Mouse (Mus musculus): ENCODE measurements around the gene Ifna9. TPM values are rescaled to one million over a fixed set of nuclear protein-coding genes. Genes with fewer than 3 reads are reported as not detected.
"Not testable (repeated sequence)": the region's sequence is repeated elsewhere in the genome, so short reads cannot be mapped to it uniquely, and the experiment has no call there.

The Ifna9 gene
- total RNA-seq (2022): not detected

- no peak for DNase-seq (ENCODE audit: low spot score in 2 of 2)
Observed at GRCm38 (mm10) chr4:88592285-88592684, at the start of gene Ifna9. TSS of gene Ifna9 (minus strand) at chr4:88592385.

- DNase-seq (ENCODE audit: low spot score in 2 of 2): peak; percentile 47 to 79
Observed at GRCm38 (mm10) chr4:88641077-88641831, 49.1 kb upstream of the Ifna9 start.

- DNase-seq (ENCODE audit: low spot score in 2 of 2): no peak
Observed at GRCm38 (mm10) chr4:88640704-88641076, 48.5 kb upstream of the Ifna9 start.

- DNase-seq (ENCODE audit: low spot score in 2 of 2): no peak
Observed at GRCm38 (mm10) chr4:88634311-88634710, 42.1 kb upstream of the Ifna9 start, which contains the start of gene C87499. TSS of gene C87499 (minus strand) at chr4:88634411.

- no peak for DNase-seq (ENCODE audit: low spot score in 2 of 2)
Observed at GRCm38 (mm10) chr4:88603276-88603675, 11.1 kb upstream of the Ifna9 start, which contains the start of gene Ifna12. TSS of gene Ifna12 (minus strand) at chr4:88603376.

- no peak for DNase-seq (ENCODE audit: low spot score in 2 of 2)
Observed at GRCm38 (mm10) chr4:88571698-88572097, 20.5 kb downstream of the Ifna9 start, which contains the start of gene Ifna14. TSS of gene Ifna14 (minus strand) at chr4:88571798.

GRCm38 (mm10) chr4:88561791-88562190 is 30.4 kb downstream of the Ifna9 start:
- no peak for DNase-seq (ENCODE audit: low spot score in 2 of 2)

- DNase-seq (ENCODE audit: low spot score in 2 of 2): not testable (repeated sequence)
Observed at GRCm38 (mm10) chr4:88558145-88558544, 34.0 kb downstream of the Ifna9 start, which contains the start of gene Ifna15. TSS of gene Ifna15 (minus strand) at chr4:88558245.

GRCm38 (mm10) chr4:88550161-88550945 is 41.8 kb downstream of the Ifna9 start:
- peak; percentile 13 to 40 for DNase-seq (ENCODE audit: low spot score in 2 of 2)

- DNase-seq (ENCODE audit: low spot score in 2 of 2): no peak
Observed at GRCm38 (mm10) chr4:88547986-88548385, 44.2 kb downstream of the Ifna9 start.

GRCm38 (mm10) chr4:88543649-88544234 is 48.4 kb downstream of the Ifna9 start:
- no peak for DNase-seq (ENCODE audit: low spot score in 2 of 2)

Other genes with a start within 250 kb of the Ifna9 start
- 1 to 10 TPM; 1.5 to 2.5 (median 2.1) TPM for gene Hacd4, start 153.5 kb downstream of the Ifna9 start, total RNA-seq (2022)
- gene Ifnb1, start 69.6 kb downstream of the Ifna9 start, total RNA-seq (2022): not detected
- not detected for gene Ifna15, start 34.1 kb downstream of the Ifna9 start, total RNA-seq (2022)
- gene Ifna14, start 20.6 kb downstream of the Ifna9 start, total RNA-seq (2022): not detected
- not detected for gene Ifna12, start 11.0 kb upstream of the Ifna9 start, total RNA-seq (2022)
- gene C87499, start 42.0 kb upstream of the Ifna9 start, total RNA-seq (2022): not detected
- gene Ifna13, start 52.1 kb upstream of the Ifna9 start, total RNA-seq (2022): not detected
- gene Ifna16, start 84.5 kb upstream of the Ifna9 start, total RNA-seq (2022): not detected
- not detected for gene Ifna2, start 91.5 kb upstream of the Ifna9 start, total RNA-seq (2022)
- gene Ifnab, start 99.0 kb upstream of the Ifna9 start, total RNA-seq (2022): not detected
- gene Gm26566, start 129.4 kb upstream of the Ifna9 start, total RNA-seq (2022): 1 to 10 TPM in 2 of 4 experiments, under 1 TPM in 2; 0.61 to 1.8 (median 0.93) TPM
- gene Klhl9, start 130.1 kb upstream of the Ifna9 start, total RNA-seq (2022): 100 to 1,000 TPM in 1 of 4 experiments, 10 to 100 TPM in 3; 91.7 to 103 (median 95.7) TPM
- not detected for gene Gm13271, start 162.5 kb upstream of the Ifna9 start, total RNA-seq (2022)
- not detected for gene Gm13283, start 167.7 kb upstream of the Ifna9 start, total RNA-seq (2022)
- not detected for gene Gm13290, start 181.4 kb upstream of the Ifna9 start, total RNA-seq (2022)
- not detected for gene Gm13289, start 184.5 kb upstream of the Ifna9 start, total RNA-seq (2022)
- gene Gm13272, start 187.5 kb upstream of the Ifna9 start, total RNA-seq (2022): not detected
- not detected for gene Ifnz, start 189.7 kb upstream of the Ifna9 start, total RNA-seq (2022)
- not detected for gene Gm13276, start 193.3 kb upstream of the Ifna9 start, total RNA-seq (2022)
- gene Gm13277, start 196.2 kb upstream of the Ifna9 start, total RNA-seq (2022): not detected
- gene Gm13278, start 199.2 kb upstream of the Ifna9 start, total RNA-seq (2022): not detected
- gene Gm13275, start 202.1 kb upstream of the Ifna9 start, total RNA-seq (2022): not detected
- gene Gm13279, start 205.0 kb upstream of the Ifna9 start, total RNA-seq (2022): not detected
- gene Gm13285, start 207.3 kb upstream of the Ifna9 start, total RNA-seq (2022): not detected
- not detected for gene Gm13287, start 210.9 kb upstream of the Ifna9 start, total RNA-seq (2022)
- gene Gm13288, start 213.1 kb upstream of the Ifna9 start, total RNA-seq (2022): not detected
- not detected for gene Ifna7, start 223.8 kb upstream of the Ifna9 start, total RNA-seq (2022)
- not detected for gene Ifna11, start 227.6 kb upstream of the Ifna9 start, total RNA-seq (2022)
- gene Ifna6, start 235.0 kb upstream of the Ifna9 start, total RNA-seq (2022): not detected
- not detected for gene Ifna5, start 243.1 kb upstream of the Ifna9 start, total RNA-seq (2022)
- gene Ifna4, start 249.5 kb upstream of the Ifna9 start, total RNA-seq (2022): not detected

Measured in left cerebral cortex, adult 8-10 months (tissue).